Mouse (Mus musculus): Measurements from ENCODE around the gene Mtr. TPM values are rescaled to one million over a fixed set of nuclear protein-coding genes. Genes with fewer than 3 reads are reported as not detected.
A peak's percentile ranks its signal among the peaks of the same experiment; 100 is the strongest.
"Not testable (repeated sequence)": the region's sequence is repeated elsewhere in the genome, so short reads cannot be mapped to it uniquely, and the experiment has no call there.

Gene Mtr
- total and polyA plus RNA-seq, 2 experiments from 2014 or later, result 1.9 to 8.3 TPM

DNA sequence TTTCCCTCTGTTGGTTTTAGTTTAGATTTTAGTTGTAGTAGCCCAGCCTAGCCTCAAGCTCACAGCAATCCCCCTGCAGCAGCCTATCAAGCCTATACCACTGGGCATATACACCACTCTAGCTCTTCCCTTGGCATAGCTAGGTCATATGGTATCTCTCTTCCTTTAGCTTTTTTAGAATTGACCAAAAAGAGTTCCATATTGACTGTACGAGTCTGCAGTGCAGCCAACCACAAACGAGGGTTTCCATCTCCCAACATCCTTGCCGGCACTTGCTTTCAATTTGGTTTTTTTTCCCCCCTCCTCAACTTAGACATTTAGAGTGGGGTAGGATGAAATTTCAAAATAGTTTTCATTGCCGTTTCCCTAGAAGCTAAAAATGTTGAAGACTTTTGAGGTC, 95.5 kb downstream of the Mtr start:
- TF ChIP-seq CTCF (IDR thresholded peaks at IDR 0.05; ENCODE audit: low read depth), result no peak
- ATAC-seq (no peak), DNase-seq (no peak)
- Histone ChIP-seq H3K36me3 (ENCODE audit: insufficient read depth) (no peaks in the 10 kb centered on the region), H3K4me2 (ENCODE audit: low read depth) (no peak overlapping the region), H3K4me3 (ENCODE audit: low read depth, low read length) (no peak overlapping the region), H3K9ac (no peak overlapping the region), H3K27ac (ENCODE audit: low read depth, low read length) (no peak overlapping the region), H3K4me1 (ENCODE audit: insufficient read depth) (no peaks in the 10 kb centered on the region), H3K27me3 (ENCODE audit: insufficient read depth, low read length) (no peaks in the 10 kb centered on the region), H3K9me3 (ENCODE audit: low read length) (no peaks in the 10 kb centered on the region)
- 83% methylated on average over 4 of the region's 4 CpGs for WGBS

DNA sequence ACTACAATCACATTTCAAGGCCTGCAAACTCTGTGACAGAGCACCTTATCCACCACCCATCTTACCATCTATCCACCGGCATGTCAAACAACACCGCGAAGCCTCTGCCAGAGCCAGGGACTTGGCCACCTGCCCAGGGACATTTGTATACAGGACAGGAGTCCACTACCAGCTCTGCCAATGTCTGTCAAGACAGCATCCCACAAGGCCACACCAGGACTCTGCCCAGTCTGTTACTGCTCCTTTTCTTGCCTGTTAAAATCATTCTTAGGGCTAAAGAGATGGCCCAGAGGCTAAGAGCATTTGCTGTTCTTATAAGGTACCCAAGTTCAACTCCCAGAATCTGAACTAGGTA, 97.8 kb downstream of the Mtr start:
- Histone ChIP-seq H3K27ac (ENCODE audit: low read depth, low read length) (no peak overlapping the region), H3K27me3 (ENCODE audit: insufficient read depth, low read length) (no peaks in the 10 kb centered on the region), H3K36me3 (ENCODE audit: insufficient read depth) (no peaks in the 10 kb centered on the region), H3K4me2 (ENCODE audit: low read depth) (no peak overlapping the region), H3K4me3 (ENCODE audit: low read depth, low read length) (no peak overlapping the region), H3K4me1 (ENCODE audit: insufficient read depth) (no peaks in the 10 kb centered on the region), H3K9me3 (ENCODE audit: low read length) (no peaks in the 10 kb centered on the region), H3K9ac (no peak overlapping the region)
- peak; percentile 38 for ATAC-seq
- WGBS, result 53% methylated on average over 3 of the region's 3 CpGs
- no peak for DNase-seq
- no peak for TF ChIP-seq CTCF (IDR thresholded peaks at IDR 0.05; ENCODE audit: low read depth)

GRCm38 (mm10) chr13:12159288-12160120, 98.4 kb downstream of the Mtr start:
- Histone ChIP-seq H3K4me2 (ENCODE audit: low read depth) (no peak overlapping the region), H3K4me3 (ENCODE audit: low read depth, low read length) (no peak overlapping the region), H3K9ac (no peak overlapping the region), H3K9me3 (ENCODE audit: low read length) (no peaks in the 10 kb centered on the region), H3K36me3 (ENCODE audit: insufficient read depth) (no peaks in the 10 kb centered on the region), H3K27ac (ENCODE audit: low read depth, low read length) (no peak overlapping the region), H3K4me1 (ENCODE audit: insufficient read depth) (no peaks in the 10 kb centered on the region), H3K27me3 (ENCODE audit: insufficient read depth, low read length) (no peaks in the 10 kb centered on the region)
- no peak for TF ChIP-seq CTCF (IDR thresholded peaks at IDR 0.05; ENCODE audit: low read depth)
- peak; percentile 38 for ATAC-seq
- WGBS, result 60% methylated on average over 9 of the region's 9 CpGs
- no peak for DNase-seq

- H3K9me3 ChIP-seq (ENCODE audit: low read length), result no peaks in the 10 kb centered on the region
- no peak overlapping the region for H3K9ac ChIP-seq
- DNase-seq (no peak), ATAC-seq (no peak)
- H3K4me2 ChIP-seq (ENCODE audit: low read depth), result no peak overlapping the region
- H3K4me3 ChIP-seq (ENCODE audit: low read depth, low read length), result no peak overlapping the region
- no peaks in the 10 kb centered on the region for H3K27me3 ChIP-seq (ENCODE audit: insufficient read depth, low read length)
- 77% methylated on average over 11 of the region's 11 CpGs for WGBS
- TF ChIP-seq CTCF (IDR thresholded peaks at IDR 0.05; ENCODE audit: low read depth), result no peak
- H3K4me1 ChIP-seq (ENCODE audit: insufficient read depth), result no peaks in the 10 kb centered on the region
- no peaks in the 10 kb centered on the region for H3K36me3 ChIP-seq (ENCODE audit: insufficient read depth)
- no peak overlapping the region for H3K27ac ChIP-seq (ENCODE audit: low read depth, low read length)
Observed at GRCm38 (mm10) chr13:12153922-12154321, 104.0 kb downstream of the Mtr start.

DNA sequence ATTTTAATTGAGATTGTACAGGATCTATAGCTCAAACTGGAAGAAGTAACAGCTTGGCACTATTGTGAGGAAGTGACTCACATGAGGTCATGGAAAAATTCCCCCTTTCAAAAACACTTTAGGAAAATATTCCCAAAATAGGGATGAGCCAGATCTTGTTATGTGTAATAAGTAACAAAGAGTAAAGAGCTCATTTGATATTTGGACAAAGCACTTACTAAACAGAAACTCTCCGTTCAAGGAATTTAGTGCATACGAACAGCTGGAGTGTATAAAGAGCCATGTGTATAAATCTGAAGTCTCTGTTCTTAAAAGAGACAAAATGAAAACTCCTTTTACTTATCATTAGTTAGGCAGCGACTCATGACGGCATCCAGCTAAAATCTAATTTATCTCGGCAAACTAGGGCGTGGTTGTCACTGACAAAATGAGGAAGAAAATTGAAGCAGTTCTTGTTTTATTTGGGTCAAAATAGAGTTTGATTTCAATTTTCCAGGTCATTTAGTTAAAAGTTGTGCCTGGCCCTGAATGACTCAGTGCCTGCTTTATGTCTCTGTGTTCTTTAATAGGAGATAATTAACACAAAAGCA, 110.9 kb downstream of the Mtr start:
- DNase-seq (no peak), ATAC-seq (no peak)
- Histone ChIP-seq H3K27ac (ENCODE audit: low read depth, low read length) (no peak overlapping the region), H3K4me3 (ENCODE audit: low read depth, low read length) (no peak overlapping the region), H3K4me2 (ENCODE audit: low read depth) (no peak overlapping the region), H3K27me3 (ENCODE audit: insufficient read depth, low read length) (no peaks in the 10 kb centered on the region), H3K9me3 (ENCODE audit: low read length) (no peaks in the 10 kb centered on the region), H3K36me3 (ENCODE audit: insufficient read depth) (no peaks in the 10 kb centered on the region), H3K4me1 (ENCODE audit: insufficient read depth) (no peaks in the 10 kb centered on the region), H3K9ac (no peak overlapping the region)
- 70% methylated on average over 6 of the region's 6 CpGs for WGBS
- no peak for TF ChIP-seq CTCF (IDR thresholded peaks at IDR 0.05; ENCODE audit: low read depth)

DNA sequence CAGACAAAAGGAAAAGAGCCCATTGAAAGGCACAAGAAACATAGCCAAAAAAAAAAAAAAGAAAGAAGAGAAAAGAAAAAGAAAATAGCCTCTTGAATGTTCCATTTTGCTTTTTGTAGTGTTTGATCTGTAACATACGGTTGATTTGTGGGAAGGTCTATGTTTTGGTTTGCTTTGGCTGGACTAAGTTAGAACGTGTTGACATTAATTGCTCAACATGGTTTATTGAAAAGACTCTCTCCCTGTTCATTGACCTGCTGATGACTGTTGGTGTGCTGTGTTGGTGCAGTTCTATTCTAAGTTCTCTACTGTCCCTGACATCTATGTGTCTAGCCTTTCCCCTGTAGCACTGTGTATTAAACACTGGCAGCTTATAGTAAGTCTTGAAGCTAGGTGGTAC, 111.5 kb downstream of the Mtr start:
- ATAC-seq (no peak), DNase-seq (no peak)
- Histone ChIP-seq H3K9ac (no peak overlapping the region), H3K4me3 (ENCODE audit: low read depth, low read length) (no peak overlapping the region), H3K9me3 (ENCODE audit: low read length) (no peaks in the 10 kb centered on the region), H3K4me2 (ENCODE audit: low read depth) (no peak overlapping the region), H3K27ac (ENCODE audit: low read depth, low read length) (no peak overlapping the region), H3K36me3 (ENCODE audit: insufficient read depth) (no peaks in the 10 kb centered on the region), H3K4me1 (ENCODE audit: insufficient read depth) (no peaks in the 10 kb centered on the region), H3K27me3 (ENCODE audit: insufficient read depth, low read length) (no peaks in the 10 kb centered on the region)
- no peak for TF ChIP-seq CTCF (IDR thresholded peaks at IDR 0.05; ENCODE audit: low read depth)
- WGBS, result 80% methylated on average over 2 of the region's 2 CpGs

GRCm38 (mm10) chr13:12143347-12143746, 114.6 kb downstream of the Mtr start:
- ATAC-seq (no peak), DNase-seq (no peak)
- Histone ChIP-seq H3K4me2 (ENCODE audit: low read depth) (no peak overlapping the region), H3K4me3 (ENCODE audit: low read depth, low read length) (no peak overlapping the region), H3K27me3 (ENCODE audit: insufficient read depth, low read length) (no peaks in the 10 kb centered on the region), H3K9ac (no peak overlapping the region), H3K36me3 (ENCODE audit: insufficient read depth) (no peaks in the 10 kb centered on the region), H3K9me3 (ENCODE audit: low read length) (no peaks in the 10 kb centered on the region), H3K27ac (ENCODE audit: low read depth, low read length) (no peak overlapping the region), H3K4me1 (ENCODE audit: insufficient read depth) (no peaks in the 10 kb centered on the region)
- WGBS, result 91% methylated on average over 5 of the region's 5 CpGs
- no peak for TF ChIP-seq CTCF (IDR thresholded peaks at IDR 0.05; ENCODE audit: low read depth)

GRCm38 (mm10) chr13:12136461-12136860, 121.5 kb downstream of the Mtr start:
- H3K4me2 ChIP-seq (ENCODE audit: low read depth); H3K4me3 ChIP-seq (ENCODE audit: low read depth, low read length); H3K9ac ChIP-seq; H3K9me3 ChIP-seq (ENCODE audit: low read length); ATAC-seq; H3K36me3 ChIP-seq (ENCODE audit: insufficient read depth); H3K27ac ChIP-seq (ENCODE audit: low read depth, low read length); H3K27me3 ChIP-seq (ENCODE audit: insufficient read depth, low read length); H3K4me1 ChIP-seq (ENCODE audit: insufficient read depth); DNase-seq: not testable (repeated sequence)
- WGBS, result 88% methylated on average over 10 of the region's 10 CpGs

Data from forebrain, postnatal 0 days (tissue).